Mouse (Mus musculus): ENCODE data around the gene Nup93.

Nup93 gene

DNA sequence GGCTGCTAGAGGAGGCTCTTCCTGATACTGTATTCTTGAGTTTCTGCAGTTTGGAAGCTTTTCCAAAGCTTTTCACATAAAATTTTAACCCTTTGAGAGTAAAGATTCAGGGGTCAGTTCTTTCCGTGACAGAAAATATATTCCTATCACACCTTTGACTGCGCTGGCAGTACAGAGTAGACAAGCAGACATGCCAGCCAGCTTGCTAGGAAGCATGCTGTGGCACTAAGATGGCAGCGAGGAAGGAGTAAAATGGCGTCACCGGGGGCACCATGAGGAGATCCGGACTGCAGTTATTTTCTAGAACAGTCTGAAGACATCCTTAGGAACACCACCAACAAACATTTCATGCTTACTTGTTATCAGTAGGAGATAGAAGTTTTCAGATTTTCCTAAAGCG lies 55.9 kb downstream of the Nup93 start:
- no peak for DNase-seq

DNA sequence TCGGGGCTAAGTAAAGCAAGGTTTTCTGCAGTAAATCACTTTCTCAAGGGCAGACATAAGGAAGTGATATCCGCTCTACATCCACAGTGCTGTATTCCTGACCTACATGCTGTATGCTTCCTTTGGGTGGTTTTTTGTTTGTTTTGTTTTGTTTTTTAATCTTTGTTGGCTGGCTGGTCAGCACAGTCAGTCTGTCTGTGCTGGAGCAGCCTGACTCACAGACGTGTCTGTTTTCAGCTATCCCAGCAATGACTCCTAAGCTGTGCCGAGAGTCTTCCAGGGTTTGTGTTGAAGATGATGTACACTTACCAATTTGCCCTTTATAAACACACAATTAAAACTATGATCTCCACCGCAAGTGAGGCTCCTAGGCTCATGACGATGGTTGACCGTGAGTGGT lies 56.7 kb downstream of the Nup93 start:
- DNase-seq, result no peak

DNA sequence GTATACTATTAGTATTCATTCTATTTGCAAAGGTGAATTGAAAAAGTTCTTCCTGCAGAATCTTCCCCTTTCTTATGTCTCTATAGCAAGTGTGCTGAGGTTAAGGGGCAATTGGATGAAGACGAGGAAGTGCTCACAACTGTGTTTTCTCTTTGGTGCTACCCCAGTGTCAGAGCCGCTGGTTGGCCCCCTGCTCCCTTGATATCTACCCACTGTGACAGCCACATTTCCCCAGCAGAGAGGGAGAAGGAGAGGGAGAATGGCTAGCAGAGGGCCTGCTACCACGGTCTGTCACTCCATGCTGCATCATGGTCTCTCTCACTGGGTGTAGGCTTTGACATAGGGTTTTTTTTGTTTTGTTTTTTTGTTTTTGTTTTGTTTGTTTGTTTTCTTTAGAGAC lies 58.2 kb downstream of the Nup93 start:
- no peak for DNase-seq

DNA sequence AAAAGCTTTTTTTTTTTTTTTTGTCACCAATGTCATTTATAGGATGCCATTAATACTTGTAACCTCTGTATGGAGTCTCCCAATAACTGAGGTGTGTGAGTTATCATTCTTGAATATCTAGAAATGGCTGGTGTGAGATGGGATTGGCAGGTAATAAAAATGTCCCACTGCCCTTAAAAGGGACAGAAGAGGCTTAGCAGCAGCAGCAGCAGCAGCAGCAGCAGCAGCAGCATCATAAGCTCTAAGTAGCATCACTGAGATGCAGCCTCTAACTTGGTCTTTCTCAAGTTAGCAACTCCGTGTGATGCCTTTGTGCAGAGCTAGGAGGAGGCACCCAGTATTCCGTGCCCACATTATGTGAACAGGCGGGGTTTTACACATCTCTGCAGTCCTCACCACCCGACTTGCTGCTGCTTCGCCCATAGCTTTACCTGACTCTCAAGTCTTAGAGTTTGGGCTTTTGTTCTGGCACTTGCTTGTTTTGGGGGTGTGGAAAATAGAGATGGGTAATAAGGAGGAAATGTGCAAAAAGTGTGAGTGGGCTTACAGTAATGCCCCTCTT lies 59.0 kb downstream of the Nup93 start:
- DNase-seq, result no peak

DNA sequence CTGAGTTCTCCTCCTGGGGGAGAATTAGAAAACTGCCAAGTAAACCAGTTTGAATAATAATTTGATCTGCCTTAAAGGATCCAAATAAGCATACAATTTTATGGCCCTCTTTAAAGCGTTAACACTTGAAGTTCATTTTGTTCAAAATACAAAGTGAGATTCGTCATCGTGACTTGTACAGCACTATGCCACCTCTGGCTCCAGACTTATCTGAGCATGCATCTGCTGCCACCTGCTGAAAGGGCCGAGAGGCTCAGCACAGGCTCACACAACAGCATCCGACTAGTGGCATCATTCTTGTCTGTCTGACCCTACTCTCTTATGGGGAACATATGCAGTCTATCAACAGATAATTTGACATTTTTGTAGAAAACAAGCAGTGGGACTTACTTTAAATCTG lies 59.7 kb downstream of the Nup93 start:
- DNase-seq, result no peak

DNA sequence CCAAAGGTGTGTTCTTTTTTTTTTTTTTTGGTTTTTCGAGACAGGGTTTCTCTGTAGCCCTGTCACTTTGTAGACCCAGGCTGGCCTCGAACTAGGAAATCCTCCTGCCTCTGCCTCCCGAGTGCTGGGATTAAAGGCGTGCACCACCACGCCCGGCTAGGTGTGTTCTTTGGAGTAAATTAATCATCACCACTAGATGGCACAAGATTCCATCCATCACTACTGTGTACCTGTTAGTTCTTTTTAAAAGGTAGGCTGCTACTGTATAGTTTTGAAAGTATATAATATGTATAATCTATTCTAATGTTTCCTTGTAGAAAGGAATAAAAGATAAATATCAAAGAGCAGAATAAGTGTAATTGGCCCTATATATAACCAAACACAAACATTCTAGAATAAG lies 63.9 kb downstream of the Nup93 start:
- DNase-seq, result no peak

DNA sequence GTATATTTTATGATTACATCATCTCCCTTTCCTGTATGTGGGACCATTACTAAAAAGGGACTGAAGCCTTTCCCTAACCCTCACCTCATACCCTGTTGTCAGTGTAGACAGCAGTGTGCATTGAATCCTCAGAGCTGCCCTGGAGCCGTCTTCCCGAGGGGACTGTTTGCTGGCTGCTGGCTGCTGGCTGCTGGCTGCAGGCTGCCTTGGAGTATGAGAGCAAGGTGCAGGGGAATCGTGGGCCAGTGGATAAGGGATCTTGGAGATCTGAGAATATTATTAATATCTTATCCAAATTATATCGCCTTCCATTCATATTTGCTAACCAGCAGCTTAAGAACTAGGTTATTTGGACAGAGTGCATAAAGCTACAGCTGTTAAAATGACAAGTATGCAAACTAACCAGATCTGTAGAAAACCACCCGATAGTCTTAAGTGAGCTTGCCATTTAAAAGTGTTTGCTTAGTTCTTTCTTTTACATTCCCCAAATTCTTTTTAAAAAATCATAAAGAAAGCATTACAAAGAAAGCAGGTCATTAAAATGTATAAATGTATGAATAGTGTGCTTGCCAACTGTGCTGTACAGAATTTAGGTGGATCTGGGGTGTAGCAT lies 65.7 kb downstream of the Nup93 start:
- no peak for DNase-seq

DNA sequence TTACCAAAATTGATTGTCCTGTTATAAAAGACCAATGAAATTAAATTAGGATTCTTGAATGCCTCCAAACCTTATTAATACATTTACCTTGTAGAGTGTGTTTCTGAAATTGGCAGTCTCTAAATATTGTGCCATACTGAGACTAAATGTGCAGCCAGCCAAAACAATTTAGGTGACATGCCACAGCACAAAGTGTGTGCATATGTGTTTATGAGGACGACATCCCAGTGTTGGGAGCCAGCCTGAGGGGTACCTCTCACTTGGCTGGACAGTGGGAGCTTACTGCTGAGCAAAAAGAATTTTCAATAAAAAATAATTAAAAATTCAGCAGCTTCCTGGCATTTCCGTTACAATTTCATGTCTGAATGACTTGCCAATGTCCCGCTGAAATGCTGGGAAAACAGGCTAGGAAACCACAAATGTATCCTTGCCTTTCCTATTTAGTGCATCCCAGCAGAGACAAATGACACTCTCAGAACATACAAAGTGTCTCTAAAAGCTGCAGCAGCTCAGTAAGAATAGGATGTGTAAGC lies 68.2 kb downstream of the Nup93 start:
- peak; percentile 52 to 74 for DNase-seq

DNA sequence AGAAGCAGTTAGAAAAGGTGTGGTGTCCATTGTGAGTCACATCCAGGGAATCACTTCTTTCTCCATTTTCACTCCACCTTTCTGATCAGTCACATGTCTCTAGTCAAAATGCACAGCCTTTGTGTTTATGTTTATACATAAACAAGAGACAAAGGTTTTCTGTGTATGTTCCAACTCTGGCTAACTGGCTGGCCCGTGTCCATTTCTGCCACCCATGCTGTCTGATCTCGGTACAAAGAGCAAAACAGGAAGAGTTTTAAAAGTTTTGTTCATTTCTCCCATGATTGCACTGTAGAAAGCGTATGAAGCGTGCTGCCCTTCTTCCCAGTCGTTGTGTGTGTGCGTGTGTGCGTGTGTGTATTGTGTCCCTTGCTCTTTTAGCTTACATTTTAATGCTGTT lies 69.8 kb downstream of the Nup93 start:
- no peak for DNase-seq

DNA sequence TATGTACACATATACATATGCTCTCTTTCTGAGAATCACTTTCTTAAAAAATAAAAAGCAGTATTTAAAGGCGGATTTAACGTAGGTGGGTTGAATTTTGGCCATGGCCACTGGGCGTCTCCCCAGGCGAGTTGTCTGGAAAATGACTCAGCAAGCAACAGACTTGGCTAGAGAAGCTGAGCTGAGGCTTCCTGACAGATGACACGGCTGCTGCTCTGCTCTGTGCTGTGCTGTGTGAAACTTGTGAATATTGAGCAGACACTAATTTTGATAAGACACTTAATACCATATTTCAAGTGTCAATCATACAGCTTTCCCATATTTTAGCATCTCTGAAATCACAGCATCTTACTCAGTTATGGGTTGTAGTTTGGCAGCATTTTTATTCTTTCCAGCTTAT lies 76.2 kb downstream of the Nup93 start:
- no peak for DNase-seq

DNA sequence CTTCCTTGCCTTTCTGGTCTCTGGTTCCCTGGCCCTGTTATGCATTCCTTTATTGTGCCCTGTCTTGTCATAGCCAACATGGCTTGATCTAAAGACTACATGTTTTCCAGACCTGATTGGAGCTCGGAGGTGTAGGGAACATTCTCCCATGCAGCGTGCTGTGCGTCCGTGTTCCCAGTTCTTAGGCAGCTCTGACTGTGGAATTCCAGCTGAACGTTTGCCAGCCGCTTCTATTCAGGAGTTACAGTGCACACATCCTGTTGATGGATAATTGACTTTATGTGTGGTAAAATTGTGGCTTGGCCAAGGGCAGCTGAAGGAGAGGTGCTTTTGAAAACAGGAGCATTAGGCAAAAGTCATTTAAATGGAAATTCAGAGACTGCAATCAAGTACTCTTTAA lies 77.7 kb downstream of the Nup93 start:
- DNase-seq, result no peak

DNA sequence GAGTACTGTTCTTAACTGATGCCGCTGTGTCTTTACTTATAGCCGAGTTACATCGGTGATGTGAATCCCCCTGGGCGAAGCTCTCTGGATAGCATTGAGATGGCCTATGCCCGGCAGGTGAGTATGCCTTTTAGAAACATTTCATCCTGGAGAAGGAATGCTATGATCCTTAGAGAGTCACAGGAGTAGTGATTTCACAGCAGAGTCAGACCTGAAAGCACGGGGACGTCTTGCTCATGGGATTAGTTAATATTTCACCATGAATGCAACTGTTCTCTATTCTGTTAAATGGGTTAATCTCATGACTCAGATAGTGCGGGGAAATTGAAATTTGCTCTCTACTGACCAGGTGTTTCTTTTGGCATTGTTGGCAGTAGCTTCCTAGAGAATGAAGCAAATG lies 78.3 kb downstream of the Nup93 start:
- DNase-seq, result no peak

DNA sequence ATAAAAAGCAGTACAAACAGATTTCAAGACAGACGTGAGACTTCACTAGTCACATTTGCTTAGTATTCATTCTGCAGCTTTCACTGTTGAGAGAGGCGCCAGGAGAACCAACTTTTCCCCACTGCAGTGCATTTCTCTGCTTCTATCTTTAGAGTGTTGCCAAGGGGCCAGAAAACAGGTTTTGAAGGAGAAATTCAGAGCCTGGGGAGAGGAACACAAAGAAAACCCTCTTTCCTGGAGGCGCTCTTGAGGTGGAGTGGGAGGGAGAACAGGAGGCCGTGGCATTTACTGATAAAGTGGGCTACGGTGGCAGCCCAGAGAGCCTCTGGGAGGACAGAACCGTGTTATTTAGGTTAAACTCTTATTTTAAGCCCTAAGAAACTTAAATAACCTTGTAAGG lies 81.3 kb downstream of the Nup93 start:
- DNase-seq, result no peak

DNA sequence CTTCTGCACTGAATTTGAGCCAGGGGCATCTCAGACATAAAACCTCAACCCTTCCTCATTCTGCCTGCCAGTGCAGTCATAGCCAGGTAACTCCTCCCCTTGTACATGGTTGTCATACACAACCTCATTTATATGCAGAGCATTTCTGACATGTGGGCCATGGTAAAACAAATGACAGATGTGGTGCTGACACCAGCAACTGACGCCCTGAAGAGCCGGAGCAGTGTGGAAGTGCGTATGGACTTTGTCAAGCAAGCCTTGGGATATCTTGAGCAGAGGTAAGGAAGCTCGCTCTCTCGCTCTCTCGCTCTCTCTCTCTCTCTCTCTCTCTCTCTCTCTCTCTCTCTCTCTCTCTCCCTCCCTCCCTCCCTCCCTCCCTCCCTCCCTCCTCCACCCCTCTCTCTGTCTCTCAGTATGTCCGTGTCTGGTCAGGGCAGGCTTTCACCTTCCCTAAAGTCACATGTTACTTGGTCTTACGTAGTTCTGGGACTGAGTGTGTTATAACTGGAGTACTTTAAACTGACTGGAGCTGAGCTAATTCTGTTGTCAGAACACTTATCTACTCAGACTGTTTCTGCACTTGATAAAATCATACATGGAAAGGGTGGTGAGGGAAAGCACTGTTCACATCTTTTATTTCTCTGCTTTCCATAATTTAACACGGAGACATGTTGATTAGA lies 82.1 kb downstream of the Nup93 start:
- no peak for DNase-seq

DNA sequence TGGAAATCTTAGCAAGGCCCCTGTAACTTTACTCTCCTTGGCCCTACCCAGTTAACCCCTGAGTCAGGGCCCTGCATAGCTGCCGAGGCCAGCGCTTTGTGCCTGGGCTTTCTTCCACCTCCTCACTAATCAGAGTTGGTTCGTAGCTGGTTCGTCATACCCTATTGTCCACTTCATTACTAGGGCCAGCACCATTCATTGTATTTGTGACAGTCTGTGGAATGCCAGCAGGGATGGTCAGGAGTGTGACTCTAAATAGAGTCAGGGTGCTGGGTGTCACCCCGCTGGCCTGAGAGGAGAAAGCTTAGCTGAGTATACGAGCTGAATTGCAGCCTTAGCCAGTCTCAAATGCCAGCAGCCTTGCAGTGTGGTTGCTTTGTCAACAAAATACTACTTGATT lies 82.7 kb downstream of the Nup93 start:
- no peak for DNase-seq

DNA sequence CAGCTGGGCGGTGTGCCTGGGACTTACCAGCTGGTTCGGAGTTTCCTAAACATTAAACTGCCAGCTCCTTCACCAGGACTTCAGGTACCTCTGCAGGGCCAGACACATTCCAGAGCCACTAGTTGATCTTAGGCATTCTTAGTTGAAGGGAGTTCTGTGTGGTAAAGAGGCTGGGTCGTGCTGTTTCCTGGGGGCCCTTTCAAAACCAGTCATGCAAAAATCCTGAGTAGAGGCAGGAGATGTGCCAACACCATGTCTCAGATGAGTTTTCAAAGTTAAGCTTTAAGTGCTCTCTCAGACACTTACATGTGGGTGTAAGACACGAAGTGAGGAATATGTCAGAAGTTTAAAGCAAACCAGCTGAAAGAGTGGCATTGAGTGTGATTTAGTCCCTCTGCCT lies 86.4 kb downstream of the Nup93 start:
- no peak for DNase-seq

DNA sequence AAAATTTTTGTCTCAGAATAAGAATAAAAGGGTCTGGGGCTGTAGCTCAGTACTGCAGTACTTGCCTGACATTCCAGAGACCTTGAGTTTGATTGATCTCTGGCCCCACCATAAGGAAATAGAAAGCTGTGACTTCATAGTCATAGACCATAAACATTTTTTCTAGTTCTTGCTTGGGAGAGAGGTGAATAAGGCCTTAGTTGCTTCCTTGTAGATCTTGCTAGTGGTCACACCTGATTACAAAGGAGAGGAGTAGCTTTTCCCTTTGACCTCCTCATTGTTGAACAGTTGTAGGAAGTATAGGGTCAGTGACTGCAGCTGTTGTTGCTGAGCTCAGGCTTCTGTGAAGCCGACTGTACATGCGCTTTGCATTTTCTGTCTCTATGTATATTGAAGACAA lies 90.0 kb downstream of the Nup93 start:
- DNase-seq, result no peak

DNA sequence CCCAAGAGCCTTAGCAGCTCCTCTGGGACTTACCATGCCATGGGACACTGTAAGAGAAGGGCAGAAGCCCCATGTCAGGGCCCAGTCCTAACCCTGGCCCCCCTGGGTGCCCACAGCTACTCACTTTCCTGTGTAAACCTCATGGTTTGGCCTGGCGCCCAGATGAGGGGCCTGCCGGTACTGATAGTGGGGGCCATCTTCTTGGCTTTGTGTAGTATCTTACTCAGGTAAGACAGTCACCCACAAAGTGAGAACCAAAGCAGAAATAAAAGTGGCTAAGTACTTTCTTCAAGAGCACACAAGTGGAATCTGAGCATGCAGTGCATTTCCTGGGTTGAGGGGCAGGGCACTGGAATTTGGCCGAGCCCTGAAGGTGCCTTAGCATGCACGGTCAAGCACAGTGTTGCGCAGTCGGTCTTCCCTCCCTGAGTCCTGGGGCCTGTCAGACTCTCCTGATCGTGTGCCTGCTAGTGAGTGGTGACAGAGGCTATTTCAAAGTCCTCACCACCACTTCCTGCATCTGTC lies 92.7 kb downstream of the Nup93 start:
- no peak for DNase-seq

DNA sequence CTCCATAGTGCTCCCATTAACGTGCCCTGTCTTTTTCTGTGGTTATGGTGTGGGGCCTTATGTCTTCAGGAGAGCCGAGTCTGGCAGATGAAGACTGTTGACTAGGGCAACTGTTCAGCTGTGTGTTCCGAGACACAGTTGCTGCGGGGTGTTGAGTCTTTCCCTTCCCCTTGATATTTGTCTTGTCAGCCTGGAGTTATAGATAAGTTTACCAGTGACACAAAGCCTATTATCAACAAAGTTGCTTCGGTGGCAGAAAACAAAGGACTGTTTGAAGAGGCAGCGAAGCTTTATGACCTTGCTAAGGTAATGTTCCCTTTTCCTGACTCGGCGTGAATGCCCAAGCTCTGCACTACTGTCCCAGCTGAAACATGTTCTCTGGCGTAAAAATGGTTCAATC lies 93.3 kb downstream of the Nup93 start:
- DNase-seq, result no peak

DNA sequence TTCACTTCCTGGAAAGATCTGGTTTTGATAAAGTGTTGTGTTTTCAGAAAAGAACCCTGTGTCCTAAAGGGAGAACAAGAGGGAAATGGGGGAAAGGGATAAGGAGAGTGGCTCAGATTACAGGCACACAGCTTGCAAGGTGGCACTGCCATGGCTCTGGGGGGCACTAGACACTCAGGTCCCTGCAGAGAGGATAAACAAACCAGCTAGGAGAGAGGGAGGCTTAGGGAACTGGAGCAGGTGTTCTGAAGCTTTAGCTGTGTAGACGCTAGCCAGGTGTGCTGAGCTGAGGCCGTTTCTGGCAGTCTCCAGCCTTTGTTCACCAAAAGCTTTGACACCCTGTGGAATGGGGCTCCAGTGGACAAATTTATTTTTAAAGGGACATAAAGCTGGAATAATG lies 99.7 kb downstream of the Nup93 start:
- no peak for DNase-seq

DNA sequence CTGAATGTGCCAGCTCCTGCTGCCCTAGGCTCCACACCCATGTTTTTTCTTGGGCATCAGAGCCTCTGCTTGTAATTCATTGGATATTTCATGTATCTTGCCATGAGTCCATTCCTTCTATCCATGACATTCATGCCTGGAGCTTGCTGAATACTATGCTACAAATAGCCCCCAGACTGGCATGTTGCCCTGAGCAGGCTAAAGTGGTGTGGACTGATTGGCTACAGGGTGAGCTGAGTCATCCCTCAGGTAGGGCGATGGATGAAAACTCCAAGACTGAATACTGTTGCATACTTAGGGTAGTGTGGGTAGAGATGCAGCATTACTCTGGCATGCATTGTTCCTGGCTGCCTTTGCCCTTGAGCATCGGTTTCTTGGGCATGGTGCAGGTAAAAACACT lies 102.9 kb downstream of the Nup93 start:
- DNase-seq, result no peak

DNA sequence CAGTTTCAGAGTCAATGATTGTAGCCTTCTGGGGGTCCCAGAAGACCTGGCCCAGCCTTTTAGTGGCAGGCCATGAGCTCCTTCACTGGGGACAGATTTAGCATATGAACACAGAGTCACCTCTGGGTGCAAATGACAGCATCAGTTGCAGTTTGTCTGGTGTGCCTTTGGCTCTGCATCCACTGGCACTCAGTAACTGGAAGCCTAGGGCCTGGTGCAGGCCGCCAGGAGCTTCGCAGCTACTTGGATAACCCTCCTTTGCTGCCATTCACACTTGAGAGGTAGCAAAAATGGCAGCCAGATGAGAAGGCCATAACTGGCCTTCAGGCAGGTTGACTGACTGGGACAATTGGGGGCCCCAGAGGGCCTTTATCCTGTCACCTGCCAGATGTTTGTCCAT lies 103.3 kb downstream of the Nup93 start:
- no peak for DNase-seq

DNA sequence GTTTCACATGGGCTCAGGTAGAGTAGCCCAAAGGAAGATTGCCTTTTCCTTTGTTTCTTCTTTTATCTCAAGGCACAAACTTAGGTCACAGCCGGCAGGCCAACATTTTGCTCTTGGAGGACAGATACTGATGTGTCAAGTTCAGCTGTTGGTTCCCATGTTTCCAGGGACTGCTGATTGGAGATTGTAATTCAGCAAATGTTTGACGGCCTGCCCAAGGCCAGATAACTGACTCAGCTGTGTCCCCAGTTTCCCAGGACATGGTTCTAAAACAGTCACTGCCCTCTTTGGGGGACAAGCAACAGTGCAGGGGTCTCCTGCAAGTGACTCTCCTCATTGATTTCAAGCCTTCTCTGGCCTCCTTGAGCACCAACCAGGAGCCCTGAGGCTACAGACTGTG lies 105.7 kb downstream of the Nup93 start:
- DNase-seq, result no peak

DNA sequence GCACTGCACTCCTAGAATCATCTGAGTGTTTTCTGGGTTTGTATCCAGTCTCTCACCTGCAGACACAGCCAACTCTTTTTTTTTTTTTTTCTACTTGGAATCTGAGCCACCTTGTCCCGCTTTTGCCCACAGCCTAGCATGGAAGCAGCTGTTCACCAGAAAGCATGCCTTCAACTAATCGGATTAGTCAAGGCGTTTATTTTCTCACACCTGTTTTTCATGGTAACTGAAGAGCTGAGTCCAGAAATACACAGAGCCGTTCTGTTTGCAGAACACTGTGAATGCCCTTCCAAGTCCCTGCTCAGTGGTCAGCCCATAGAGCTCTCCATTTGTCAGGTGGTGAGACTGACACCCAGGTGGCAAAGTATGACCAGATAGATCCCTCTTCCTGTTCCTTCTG lies 107.7 kb downstream of the Nup93 start:
- DNase-seq, result no peak

All from cerebellum, postnatal 14 days (tissue).